Mouse (Mus musculus): Measurements from ENCODE around the gene Spsb3. TPM values are rescaled to one million over a fixed set of nuclear protein-coding genes. Genes with fewer than 3 reads are reported as not detected.

Gene Spsb3
- total RNA-seq, 2 experiments from 2014 or later, result 30.4 to 37.7 TPM

- no peak for TF ChIP-seq CTCF (IDR thresholded peaks at IDR 0.05)
- DNase-seq, result peak; percentile 83
- H3K4me3 ChIP-seq, result peak overlapping the region; percentile 52
- intact Hi-C loops (cut with DNase I), result no loop called here
- peak overlapping the region; percentile 92 for H3K27ac ChIP-seq
Observed at GRCm38 (mm10) chr17:24877336-24878116, 8.9 kb upstream of the Spsb3 start.

DNA sequence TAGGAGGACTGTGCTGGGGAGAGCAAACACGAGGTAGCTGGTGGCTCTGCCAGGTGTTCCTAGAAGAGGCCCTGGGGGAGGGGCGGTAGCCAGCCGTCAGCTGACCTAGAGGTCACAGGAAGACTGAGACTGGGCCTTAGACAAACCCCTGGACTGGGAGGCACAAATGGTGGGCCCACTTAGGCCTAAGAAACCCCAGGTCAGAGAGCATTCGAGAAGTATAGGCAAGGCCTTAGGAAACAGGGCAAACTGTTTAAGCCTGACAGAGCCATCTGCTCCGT, 8.4 kb upstream of the Spsb3 start:
- TF ChIP-seq CTCF (IDR thresholded peaks at IDR 0.05), result no peak
- peak overlapping the region; percentile 92 for H3K27ac ChIP-seq
- DNase-seq, result peak; percentile 91
- H3K4me3 ChIP-seq, result peak overlapping the region; percentile 52
- intact Hi-C loops (cut with DNase I), result no loop called here

DNA sequence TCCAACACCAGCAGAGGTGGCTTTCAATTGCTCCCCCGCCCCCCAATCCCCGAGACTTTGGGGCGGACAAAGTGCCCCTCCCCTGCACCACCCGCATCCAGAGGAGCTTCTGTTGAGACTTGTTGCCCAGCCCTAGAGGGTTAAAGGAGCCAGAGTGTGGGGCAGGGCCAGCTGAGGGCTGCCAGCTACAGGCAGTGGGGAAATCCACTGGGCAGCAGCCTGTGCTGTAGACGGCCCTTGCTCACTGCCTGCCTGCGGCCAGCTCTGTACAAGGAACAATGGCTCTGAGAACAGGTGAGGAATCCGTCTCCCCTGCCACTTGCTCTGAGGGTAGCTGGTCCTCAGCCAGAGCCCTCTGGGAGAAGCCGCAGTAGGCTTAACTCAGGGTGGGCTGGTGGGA, 7.9 kb upstream of the Spsb3 start:
- intact Hi-C loops (cut with DNase I), result no loop called here
- no peak for DNase-seq
- H3K4me3 ChIP-seq, result peak overlapping the region; percentile 52
- no peak for TF ChIP-seq CTCF (IDR thresholded peaks at IDR 0.05)
- peak overlapping the region; percentile 92 for H3K27ac ChIP-seq

- Histone ChIP-seq H3K27ac (peak overlapping the region; percentile 80), H3K4me3 (peak overlapping the region; percentile 25)
- peak; percentile 65 for TF ChIP-seq CTCF (IDR thresholded peaks at IDR 0.05)
- intact Hi-C loops (cut with DNase I), result loop anchor here (5.0 kb wide), 1 partner anchor 135 kb away; no protein-coding TSS in a partner anchor
- DNase-seq, result peak; percentile 78
Observed at GRCm38 (mm10) chr17:24881738-24882440, 4.6 kb upstream of the Spsb3 start.

DNA sequence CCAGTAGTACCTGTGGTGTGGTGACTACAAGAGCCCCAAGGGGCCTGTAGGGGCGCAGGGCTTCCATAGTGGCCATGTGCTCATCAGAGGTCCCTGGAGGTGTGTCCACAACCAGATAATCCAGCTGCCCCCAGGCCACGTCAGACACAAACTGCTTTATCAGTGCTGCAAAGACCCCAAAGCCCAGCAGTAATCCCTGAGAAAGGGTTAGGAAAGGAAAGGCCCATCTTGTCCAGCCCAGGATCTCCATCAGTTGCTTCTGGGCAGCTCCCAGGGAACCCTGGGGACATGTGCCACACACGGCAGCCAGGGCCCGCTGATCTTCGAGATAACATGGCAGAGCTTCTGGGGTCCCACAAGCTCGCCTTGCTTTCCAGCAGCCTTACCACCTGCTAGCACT, 2.1 kb upstream of the Spsb3 start:
- no peak for TF ChIP-seq CTCF (IDR thresholded peaks at IDR 0.05)
- intact Hi-C loops (cut with DNase I), result loop anchor here (5.0 kb wide), 1 partner anchor 137 kb away; no protein-coding TSS in a partner anchor

GRCm38 (mm10) chr17:24885356-24886133, 898 bp upstream of the Spsb3 start:
- intact Hi-C loops (cut with DNase I), result loop anchor here (5.0 kb wide), 1 partner anchor 33 kb away; the partner anchor contains the start of gene Fahd1
- TF ChIP-seq CTCF (IDR thresholded peaks at IDR 0.05), result no peak
- no peak for DNase-seq
- peak overlapping the region; percentile 87 for H3K27ac ChIP-seq
- H3K4me3 ChIP-seq, result peak overlapping the region; percentile 92

More for the DNA sequence above, 2.1 kb upstream of the Spsb3 start:
- no peak overlapping the region for H3K4me3 ChIP-seq
- H3K27ac ChIP-seq, result no peak overlapping the region
- DNase-seq, result no peak

DNA sequence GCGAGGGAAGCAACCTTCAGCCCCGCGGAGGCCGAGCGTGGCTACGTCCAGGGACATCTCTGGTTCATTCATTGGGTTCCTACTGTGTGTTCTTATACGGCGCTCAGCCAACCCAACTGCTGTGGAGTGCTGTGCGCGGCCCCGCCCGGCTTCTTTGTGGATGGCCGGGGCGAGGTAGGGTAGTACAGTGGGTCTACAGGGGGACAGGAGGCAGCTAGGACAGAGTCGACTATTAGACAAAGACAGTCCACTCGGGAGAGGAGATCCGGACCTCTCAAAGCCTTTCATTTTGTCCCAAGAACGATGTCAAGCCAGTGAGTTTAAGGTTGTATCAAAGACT, 459 bp downstream of the Spsb3 start:
- H3K4me3 ChIP-seq, result peak overlapping the region; percentile 78
- DNase-seq, result no peak
- peak overlapping the region; percentile 99 for H3K27ac ChIP-seq
- intact Hi-C loops (cut with DNase I), result loop anchor here (5.0 kb wide), 1 partner anchor 35 kb away; the partner anchor contains the start of gene Fahd1
- TF ChIP-seq CTCF (IDR thresholded peaks at IDR 0.05), result no peak

- DNase-seq, result no peak
- no peak for TF ChIP-seq CTCF (IDR thresholded peaks at IDR 0.05)
- peak overlapping the region; percentile 99 for H3K27ac ChIP-seq
- H3K4me3 ChIP-seq, result peak overlapping the region; percentile 78
- intact Hi-C loops (cut with DNase I), result loop anchor here (5.0 kb wide), 1 partner anchor 35 kb away; the partner anchor contains the start of gene Fahd1
Observed at GRCm38 (mm10) chr17:24887291-24888080, 1.0 kb downstream of the Spsb3 start.

DNA sequence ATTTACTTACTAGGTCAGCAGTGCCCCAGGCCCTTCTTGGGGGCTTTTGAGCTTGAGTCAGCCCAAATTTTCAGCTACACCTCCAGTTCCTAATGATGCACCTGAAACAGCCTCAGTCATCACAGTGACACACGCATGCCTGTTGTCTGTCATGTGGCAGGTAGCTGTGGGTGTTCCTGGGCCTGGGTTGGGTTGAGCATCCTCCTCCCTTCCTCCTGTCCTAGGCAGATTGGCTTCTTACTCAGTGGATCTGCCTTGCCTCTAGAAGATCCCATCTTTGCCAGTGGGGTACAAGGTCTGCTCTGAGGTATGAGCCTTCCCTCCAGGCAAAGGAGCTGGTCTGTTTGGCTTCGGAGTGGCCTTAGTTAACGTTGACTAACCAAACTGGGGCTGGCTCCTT, 2.4 kb downstream of the Spsb3 start:
- TF ChIP-seq CTCF (IDR thresholded peaks at IDR 0.05), result no peak
- no peak for DNase-seq
- intact Hi-C loops (cut with DNase I), result loop anchor here (5.0 kb wide), 1 partner anchor 37 kb away; the partner anchor contains the start of gene Fahd1
- no peak overlapping the region for H3K4me3 ChIP-seq
- H3K27ac ChIP-seq, result 0 out of 2 replicates have a peak overlapping the region, but pooled peaks have one; percentile 5

DNA sequence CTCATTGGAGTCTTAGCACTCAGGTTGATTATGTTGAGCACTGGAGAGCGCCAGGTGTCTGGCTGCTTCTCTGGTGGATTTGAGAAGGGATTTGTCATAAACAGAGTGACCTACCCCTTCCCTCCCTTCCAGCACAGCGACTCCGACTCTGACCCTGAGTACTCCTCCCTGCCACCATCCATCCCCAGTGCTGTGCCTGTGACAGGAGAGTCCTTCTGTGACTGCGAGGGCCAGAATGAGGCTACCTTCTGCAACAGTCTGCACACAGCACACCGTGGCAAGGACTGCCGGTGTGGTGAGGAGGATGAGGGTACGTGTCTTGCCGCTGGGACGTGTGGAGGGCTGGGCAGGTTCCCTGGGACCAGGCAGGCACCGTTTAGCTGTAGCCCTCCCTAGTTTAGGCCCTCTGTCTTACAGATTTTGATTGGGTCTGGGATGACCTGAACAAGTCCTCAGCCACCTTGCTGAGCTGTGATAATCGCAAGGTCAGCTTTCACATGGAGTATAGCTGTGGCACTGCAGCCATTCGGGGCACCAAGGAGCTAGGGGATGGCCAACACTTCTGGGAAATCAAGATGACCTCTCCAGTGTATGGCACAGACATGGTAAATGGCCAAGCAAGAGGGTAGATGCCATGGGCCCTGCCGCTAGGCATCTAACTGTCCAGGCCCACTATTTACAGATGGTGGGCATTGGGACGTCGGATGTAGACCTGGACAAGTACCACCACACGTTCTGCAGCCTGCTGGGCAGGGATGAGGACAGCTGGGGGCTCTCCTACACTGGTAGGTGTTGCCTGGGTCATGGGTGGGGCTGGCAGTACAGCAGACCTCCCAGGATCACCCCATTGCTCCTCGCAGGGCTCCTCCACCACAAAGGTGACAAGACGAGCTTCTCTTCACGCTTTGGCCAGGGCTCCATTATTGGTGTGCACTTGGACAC, 4.0 kb downstream of the Spsb3 start:
- intact Hi-C loops (cut with DNase I), result no loop called here
- H3K27ac ChIP-seq, result no peak overlapping the region

DNA sequence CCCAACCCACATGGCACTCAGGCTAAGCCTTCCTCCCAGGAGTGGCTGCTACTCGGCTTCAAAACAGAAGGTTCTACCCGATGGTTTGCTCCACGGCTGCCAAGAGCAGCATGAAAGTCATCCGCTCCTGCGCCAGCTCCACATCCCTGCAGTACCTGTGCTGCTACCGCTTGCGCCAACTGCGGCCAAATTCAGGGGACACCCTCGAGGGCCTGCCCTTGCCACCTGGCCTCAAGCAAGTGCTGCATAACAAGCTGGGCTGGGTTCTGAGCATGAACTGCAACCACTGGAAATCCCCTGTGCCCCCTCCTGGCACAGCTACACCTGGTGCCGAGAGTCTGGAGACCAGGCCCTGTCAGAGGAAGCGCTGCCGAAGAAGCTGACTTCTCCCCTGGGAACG, 4.9 kb downstream of the Spsb3 start:
- intact Hi-C loops (cut with DNase I), result no loop called here
- Histone ChIP-seq H3K4me3 (no peak overlapping the region), H3K27ac (0 out of 2 replicates have a peak overlapping the region, but pooled peaks have one; percentile 2)
- no peak for TF ChIP-seq CTCF (IDR thresholded peaks at IDR 0.05)
- no peak for DNase-seq

More for the DNA sequence above, 4.0 kb downstream of the Spsb3 start:
- no peak for TF ChIP-seq CTCF (IDR thresholded peaks at IDR 0.05)
- no peak for DNase-seq
- H3K4me3 ChIP-seq, result no peak overlapping the region
